Mouse (Mus musculus) CH12.LX (cell line): ENCODE results near the gene Fyb2. TPM values are rescaled to one million over a fixed set of nuclear protein-coding genes. Genes with fewer than 3 reads are reported as not detected.

Experiments used
- DNase-seq: peaks from one replicate; pipeline ENCODE4 v3.0.0-alpha.2; 2013; ENCODE audit errors: extremely low read depth
- H3K27ac ChIP-seq: 2 replicates; pipeline ENCODE4 v1.5.1; 2012; ENCODE audit warnings: low read depth, mild to moderate bottlenecking, control low read depth, moderate library complexity; ENCODE audit not compliant: insufficient read depth
- H3K27me3 ChIP-seq: replicated peaks from 2 replicates; pipeline ENCODE3; 2012; ENCODE audit warnings: inconsistent platforms
- H3K36me3 ChIP-seq, 2 experiments: replicated peaks in 1 of 2; 2 replicates each; pipeline versions ENCODE3 to v1.6.1; 2012; ENCODE audit warnings: inconsistent platforms in 1 of 2, low read length in 1 of 2, mild to moderate bottlenecking in 1 of 2, mixed read lengths in 1 of 2, moderate library complexity in 1 of 2; ENCODE audit not compliant: control insufficient read depth in 1 of 2, insufficient read depth in 1 of 2
- H3K4me1 ChIP-seq, 2 experiments: 2 replicates each; pipeline ENCODE4 v1.6.1; 2012; ENCODE audit warnings: inconsistent platforms in 1 of 2, moderate library complexity in 1 of 2; ENCODE audit not compliant: insufficient read depth in 2 of 2, control insufficient read depth in 1 of 2
- H3K4me2 ChIP-seq: 2 replicates; pipeline ENCODE4 v1.6.1; 2012; ENCODE audit warnings: low read depth, mild to moderate bottlenecking, control low read depth; ENCODE audit not compliant: poor library complexity, insufficient read depth, severe bottlenecking
- H3K4me3 ChIP-seq, 3 experiments: fragments of 150-350 bp in 1 of 3; sonication (generic) in 1 of 3; replicated peaks in 1 of 3; 2 replicates each; pipeline versions ENCODE3 to v1.5.1; 2011 to 2012; ENCODE audit warnings: low read depth in 2 of 3, low read length in 2 of 3, mild to moderate bottlenecking in 2 of 3, moderate library complexity in 2 of 3, control low read depth in 1 of 3, improper control_type of control experiment in 1 of 3, inconsistent platforms in 1 of 3, mixed read lengths in 1 of 3; ENCODE audit not compliant: poor library complexity in 1 of 3
- H3K79me2 ChIP-seq: replicated peaks from 2 replicates; pipeline ENCODE4 v1.6.1; 2012; ENCODE audit warnings: mild to moderate bottlenecking, moderate library complexity; ENCODE audit not compliant: control insufficient read depth, poor library complexity, insufficient read depth, severe bottlenecking; ENCODE audit errors: extremely low read depth
- H3K9ac ChIP-seq: 2 replicates; pipeline ENCODE4 v1.6.1; 2012; ENCODE audit warnings: low read depth, mild to moderate bottlenecking, control low read depth, moderate library complexity; ENCODE audit not compliant: insufficient read depth
- H3K9me3 ChIP-seq: replicated peaks from 2 replicates; pipeline ENCODE3; 2012; ENCODE audit warnings: low read length, inconsistent platforms, mixed read lengths
- ELF1 ChIP-seq: IDR thresholded peaks from 2 replicates; pipeline ENCODE4 v1.6.1; 2014; ENCODE audit warnings: low read depth, mild to moderate bottlenecking, inconsistent platforms, low read length, improper control_type of control experiment
- EP300 ChIP-seq: IDR thresholded peaks from 2 replicates; pipeline ENCODE4 v1.6.1; 2011; ENCODE audit warnings: low read length, improper control_type of control experiment
- GABPA ChIP-seq: IDR thresholded peaks from 2 replicates; pipeline ENCODE4 v1.6.1; 2012; ENCODE audit warnings: low read depth, low read length, improper control_type of control experiment, inconsistent platforms; ENCODE audit not compliant: insufficient replicate concordance
- IRF4 ChIP-seq: IDR thresholded peaks from 2 replicates; pipeline ENCODE4 v1.6.1; 2014; ENCODE audit warnings: low read depth, mild to moderate bottlenecking, inconsistent platforms, low read length, improper control_type of control experiment
- JUN ChIP-seq: IDR thresholded peaks from 2 replicates; pipeline ENCODE4 v1.6.1; 2011; ENCODE audit warnings: low read depth, mild to moderate bottlenecking, low read length, improper control_type of control experiment, moderate library complexity; ENCODE audit not compliant: insufficient read depth
- JUND ChIP-seq: conservative IDR thresholded peaks from 2 replicates; pipeline ENCODE4 v1.6.1; 2011; ENCODE audit warnings: low read depth, low read length, improper control_type of control experiment
- MAZ ChIP-seq: IDR thresholded peaks from 2 replicates; pipeline ENCODE4 v1.6.1; 2012; ENCODE audit warnings: low read depth, mild to moderate bottlenecking, inconsistent platforms, low read length, improper control_type of control experiment, moderate library complexity
- MEF2A ChIP-seq: IDR thresholded peaks from 2 replicates; pipeline ENCODE4 v1.6.1; 2014; ENCODE audit warnings: low read depth, mild to moderate bottlenecking, inconsistent platforms, low read length, improper control_type of control experiment, borderline replicate concordance
- MYC ChIP-seq: IDR thresholded peaks from 2 replicates; pipeline ENCODE4 v1.6.1; 2011; ENCODE audit warnings: low read depth, mild to moderate bottlenecking, improper control_type of control experiment, low read length
- NELFE ChIP-seq: IDR thresholded peaks from 2 replicates; pipeline ENCODE4 v1.6.1; 2011; ENCODE audit warnings: low read depth, low read length, improper control_type of control experiment
- POLR2A ChIP-seq: IDR thresholded peaks from 2 replicates; pipeline ENCODE4 v1.6.1; 2011; ENCODE audit warnings: low read depth, mild to moderate bottlenecking, improper control_type of control experiment, low read length
- POLR2AphosphoS2 ChIP-seq: IDR thresholded peaks from 2 replicates; pipeline ENCODE4 v1.6.1; 2011; ENCODE audit warnings: low read depth, low read length, improper control_type of control experiment
- RAD21 ChIP-seq: IDR thresholded peaks from 2 replicates; pipeline ENCODE4 v1.6.1; 2011; ENCODE audit warnings: low read depth, mild to moderate bottlenecking, low read length, improper control_type of control experiment, moderate library complexity
- RCOR1 ChIP-seq: conservative IDR thresholded peaks from 2 replicates; pipeline ENCODE4 v1.6.1; 2012; ENCODE audit warnings: low read depth, mild to moderate bottlenecking, inconsistent platforms, low read length, improper control_type of control experiment
- SIN3A ChIP-seq: IDR thresholded peaks from 2 replicates; pipeline ENCODE4 v1.6.1; 2012; ENCODE audit warnings: low read length, improper control_type of control experiment, inconsistent platforms
- TBP ChIP-seq: conservative IDR thresholded peaks from 2 replicates; pipeline ENCODE4 v1.6.1; 2011; ENCODE audit warnings: low read depth, low read length, improper control_type of control experiment
- TCF12 ChIP-seq: IDR thresholded peaks from 2 replicates; pipeline ENCODE4 v1.6.1; 2014; ENCODE audit warnings: low read depth, mild to moderate bottlenecking, inconsistent platforms, low read length, improper control_type of control experiment
- UBTF ChIP-seq: IDR thresholded peaks from 2 replicates; pipeline ENCODE4 v1.6.1; 2012; ENCODE audit warnings: low read depth, mild to moderate bottlenecking, inconsistent platforms, low read length, improper control_type of control experiment, moderate library complexity
- USF1 ChIP-seq: IDR thresholded peaks from 2 replicates; pipeline ENCODE4 v1.6.1; 2014; ENCODE audit warnings: low read depth, mild to moderate bottlenecking, inconsistent platforms, low read length, improper control_type of control experiment
- ZKSCAN1 ChIP-seq: IDR thresholded peaks from 2 replicates; pipeline ENCODE4 v1.6.1; 2012; ENCODE audit warnings: low read depth, inconsistent platforms, low read length, improper control_type of control experiment, borderline replicate concordance
- ZNF384 ChIP-seq: IDR thresholded peaks from 2 replicates; pipeline ENCODE4 v1.6.1; 2012; ENCODE audit warnings: low read depth, low read length, improper control_type of control experiment, inconsistent platforms
- dilution Hi-C: fragments of 300-500 bp; cut with MboI; formaldehyde crosslinking; loops from 2 replicates; pipeline ENCODE4 v1.14.3; 2020; ENCODE audit warnings: low sequenced_read_pairs; ENCODE audit not compliant: extremely low pct_unique_long_range_greater_than_20kb, extremely low pct_ligation_motif_present
- in situ Hi-C: fragments of 300-500 bp; cut with MboI; formaldehyde crosslinking; loops from 3 replicates; pipeline ENCODE4 v1.14.3; 2019; ENCODE audit warnings: low sequenced_read_pairs, low pct_ligation_motif_present, low pct_unique_long_range_greater_than_20kb, mixed read lengths
- polyA plus RNA-seq: library from polyadenylated mRNA; unstranded; fragments of >175 nt; gene quantifications from 2 replicates; pipeline ENCODE4 v1.2.1, GENCODE M21; 2012; ENCODE audit warnings: low read depth; ENCODE audit not compliant: insufficient read length
- total RNA-seq, 2 experiments: library from RNA; depleted of rRNA; stranded (reverse); fragments of 300-350 nt in 1 of 2; fragments of >200 nt in 1 of 2; gene quantifications; 2 replicates each; pipeline ENCODE4 v1.2.3; 2012 to 2014

The Fyb2 gene
- total and polyA plus RNA-seq, 3 experiments = 0.28 TPM; not detected in 2

GRCm38 (mm10) chr4:104888499-104889262 lies 24.6 kb upstream of the Fyb2 start:
- no peak for TF ChIP-seq MEF2A
- no peak for TF ChIP-seq UBTF
- no peak for TF ChIP-seq ZNF384
- TF ChIP-seq, all 38 proteins: peak for 0
- no peak for DNase-seq
- dilution Hi-C loops = no loop called here

GRCm38 (mm10) chr4:104891708-104892107 lies 21.5 kb upstream of the Fyb2 start:
- Histone ChIP-seq H3K9ac (no peak overlapping the region), H3K4me2 (no peak overlapping the region), H3K27ac (no peak overlapping the region), H3K4me3 (no peak overlapping the region), H3K79me2 (no peaks in the 10 kb centered on the region), H3K27me3 (no peaks in the 10 kb centered on the region), H3K4me1 (peaks cover 0 to 26% of the 10 kb centered on the region in 2 experiments; a peak in 2 of 4 replicates), H3K9me3 (peaks cover 10% of the 10 kb centered on the region), H3K36me3 (no peaks in the 10 kb centered on the region)
- dilution Hi-C loops = no loop called here
- no peak for DNase-seq
- in situ Hi-C loops = no loop called here
- TF ChIP-seq TBP (no peak), USF1 (no peak), NELFE (no peak), GABPA (no peak), JUND (no peak), JUN (no peak), TCF12 (no peak), ZKSCAN1 (no peak), MAZ (no peak), UBTF (no peak), SIN3A (no peak), MYC (no peak), POLR2AphosphoS2 (no peak), MEF2A (no peak), IRF4 (no peak), RCOR1 (no peak), POLR2A (no peak), ELF1 (no peak), EP300 (no peak), RAD21 (no peak)

More at GRCm38 (mm10) chr4:104888499-104889262, 24.6 kb upstream of the Fyb2 start:
- Histone ChIP-seq H3K27me3 (no peaks in the 10 kb centered on the region), H3K27ac (no peak overlapping the region), H3K4me1 (peaks cover 0 to 26% of the 10 kb centered on the region in 2 experiments; a peak in 2 of 4 replicates), H3K79me2 (no peaks in the 10 kb centered on the region), H3K4me2 (no peak overlapping the region), H3K9ac (no peak overlapping the region), H3K4me3 (no peak overlapping the region), H3K9me3 (peaks cover 10% of the 10 kb centered on the region), H3K36me3 (no peaks in the 10 kb centered on the region)
- in situ Hi-C loops = loop anchor here (10.0 kb wide), 1 partner anchor 154 kb away; no protein-coding TSS in a partner anchor
